Mouse (Mus musculus): ENCODE results near the gene Lpp. TPM values are rescaled to one million over a fixed set of nuclear protein-coding genes. Genes with fewer than 3 reads are reported as not detected.

Lpp gene
- polyA plus RNA-seq, 1 experiment from 2014 or later, result 23.3 TPM

DNA sequence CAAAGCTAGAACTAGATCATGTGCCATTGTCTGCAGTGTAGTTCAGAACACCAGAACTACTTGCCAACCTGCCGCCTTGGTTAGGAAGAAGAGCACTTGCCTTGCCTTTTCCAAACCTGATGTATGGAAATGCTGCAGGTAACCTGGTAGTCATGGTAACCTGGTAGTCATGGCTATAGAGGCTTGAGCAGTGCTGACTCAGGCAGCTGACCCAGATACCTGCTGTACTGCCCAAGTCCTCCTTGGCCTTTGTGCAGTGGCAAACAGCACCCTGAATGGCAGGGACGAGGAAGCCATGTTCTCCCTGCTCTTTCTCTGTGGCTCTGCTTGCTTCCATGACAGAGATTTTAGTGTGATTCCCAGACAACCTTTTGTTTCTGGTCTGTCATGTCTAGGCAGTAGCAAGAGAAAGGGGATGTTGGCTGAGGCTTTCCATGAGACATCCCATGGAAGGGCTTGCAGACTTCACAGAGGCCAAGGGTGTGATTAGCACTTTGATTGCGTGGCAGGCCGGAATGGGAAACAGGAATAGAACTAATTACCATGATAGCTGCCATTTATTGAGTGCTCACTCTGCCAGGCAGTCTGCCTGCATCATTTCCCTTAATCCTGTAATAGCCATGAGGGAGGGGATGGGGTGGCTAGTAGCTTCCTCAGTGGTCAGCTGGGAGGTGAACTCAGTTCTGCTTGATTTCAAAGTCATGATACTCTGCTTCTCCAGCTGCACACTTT, 28.5 kb downstream of the Lpp start:
- WGBS, result 70% methylated on average over 4 of the region's 4 CpGs
- Histone ChIP-seq H3K9me3 (replicated peaks; ENCODE audit: control insufficient read depth, low read length) (no peaks in the 10 kb centered on the region), H3K27me3 (ENCODE audit: control insufficient read depth, insufficient read depth, low read length) (no peaks in the 10 kb centered on the region), H3K4me3 (ENCODE audit: low read depth, low read length) (no peak overlapping the region), H3K9ac (replicated peaks; ENCODE audit: low read length) (no peak overlapping the region), H3K4me1 (ENCODE audit: control insufficient read depth, insufficient read depth, low read length) (peaks cover 2% of the 10 kb centered on the region), H3K4me2 (ENCODE audit: low read depth, low read length) (no peak overlapping the region), H3K36me3 (replicated peaks; ENCODE audit: control insufficient read depth, insufficient read depth, low read depth, low read length) (no peaks in the 10 kb centered on the region), H3K27ac (replicated peaks; ENCODE audit: low read depth, low read length) (no peak overlapping the region)
- no peak for ATAC-seq (replicated peaks; ENCODE audit: insufficient number of reproducible peaks, low FRiP score, low TSS enrichment, low read depth)
- no peak for DNase-seq (ENCODE audit: low spot score)

DNA sequence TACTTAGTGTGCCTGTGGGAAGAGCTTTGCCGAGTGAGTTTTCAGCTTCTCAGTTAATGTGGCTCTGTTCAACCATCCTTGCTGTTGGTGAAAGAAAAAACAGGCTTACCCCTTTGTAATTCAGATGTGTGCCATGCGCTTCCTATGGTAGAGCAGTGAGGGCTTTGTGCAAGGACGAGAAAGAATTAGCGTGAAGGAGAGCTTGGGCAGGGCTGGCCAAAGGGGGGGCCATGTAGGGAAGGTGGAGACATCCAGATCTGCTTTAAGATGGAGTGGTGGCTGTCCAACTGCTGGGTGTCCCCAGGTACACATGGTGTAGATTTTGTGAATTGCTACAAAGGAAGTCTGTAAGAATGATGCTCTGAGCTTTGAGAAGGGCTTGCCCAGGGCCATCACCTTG, 29.9 kb downstream of the Lpp start:
- Histone ChIP-seq H3K27me3 (ENCODE audit: control insufficient read depth, insufficient read depth, low read length) (no peaks in the 10 kb centered on the region), H3K27ac (replicated peaks; ENCODE audit: low read depth, low read length) (no peak overlapping the region), H3K4me2 (ENCODE audit: low read depth, low read length) (no peak overlapping the region), H3K9ac (replicated peaks; ENCODE audit: low read length) (no peak overlapping the region), H3K9me3 (replicated peaks; ENCODE audit: control insufficient read depth, low read length) (no peaks in the 10 kb centered on the region), H3K36me3 (replicated peaks; ENCODE audit: control insufficient read depth, insufficient read depth, low read depth, low read length) (no peaks in the 10 kb centered on the region), H3K4me1 (ENCODE audit: control insufficient read depth, insufficient read depth, low read length) (peaks cover 2% of the 10 kb centered on the region), H3K4me3 (ENCODE audit: low read depth, low read length) (no peak overlapping the region)
- 73% methylated on average over 4 of the region's 4 CpGs for WGBS
- DNase-seq (ENCODE audit: low spot score), result no peak
- ATAC-seq (replicated peaks; ENCODE audit: insufficient number of reproducible peaks, low FRiP score, low TSS enrichment, low read depth), result no peak

DNA sequence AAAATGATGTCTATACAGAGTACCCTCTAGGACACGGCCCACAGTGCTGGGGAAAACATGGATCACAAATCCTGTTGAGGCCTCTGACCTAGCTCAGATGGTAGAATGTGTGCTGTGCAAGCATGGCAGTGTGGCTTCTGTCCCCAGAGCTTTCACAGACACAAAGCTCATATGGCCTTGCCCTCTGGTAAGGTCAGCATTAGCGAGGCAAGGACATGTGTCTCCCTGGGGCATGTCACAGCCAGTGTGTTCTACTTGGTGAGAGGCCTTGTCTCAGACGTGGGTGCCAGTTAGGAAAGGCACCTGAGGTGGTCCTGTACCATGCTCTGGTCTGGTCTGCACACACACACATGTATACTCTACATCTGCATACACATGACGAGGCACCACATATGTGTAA, 30.4 kb downstream of the Lpp start:
- Histone ChIP-seq H3K4me3 (ENCODE audit: low read depth, low read length) (no peak overlapping the region), H3K9ac (replicated peaks; ENCODE audit: low read length) (no peak overlapping the region), H3K9me3 (replicated peaks; ENCODE audit: control insufficient read depth, low read length) (no peaks in the 10 kb centered on the region), H3K4me1 (ENCODE audit: control insufficient read depth, insufficient read depth, low read length) (peaks cover 5% of the 10 kb centered on the region), H3K4me2 (ENCODE audit: low read depth, low read length) (no peak overlapping the region), H3K27ac (replicated peaks; ENCODE audit: low read depth, low read length) (no peak overlapping the region), H3K36me3 (replicated peaks; ENCODE audit: control insufficient read depth, insufficient read depth, low read depth, low read length) (no peaks in the 10 kb centered on the region), H3K27me3 (ENCODE audit: control insufficient read depth, insufficient read depth, low read length) (no peaks in the 10 kb centered on the region)
- ATAC-seq (replicated peaks; ENCODE audit: insufficient number of reproducible peaks, low FRiP score, low TSS enrichment, low read depth), result no peak
- 66% methylated on average over 4 of the region's 4 CpGs for WGBS
- no peak for DNase-seq (ENCODE audit: low spot score)

DNA sequence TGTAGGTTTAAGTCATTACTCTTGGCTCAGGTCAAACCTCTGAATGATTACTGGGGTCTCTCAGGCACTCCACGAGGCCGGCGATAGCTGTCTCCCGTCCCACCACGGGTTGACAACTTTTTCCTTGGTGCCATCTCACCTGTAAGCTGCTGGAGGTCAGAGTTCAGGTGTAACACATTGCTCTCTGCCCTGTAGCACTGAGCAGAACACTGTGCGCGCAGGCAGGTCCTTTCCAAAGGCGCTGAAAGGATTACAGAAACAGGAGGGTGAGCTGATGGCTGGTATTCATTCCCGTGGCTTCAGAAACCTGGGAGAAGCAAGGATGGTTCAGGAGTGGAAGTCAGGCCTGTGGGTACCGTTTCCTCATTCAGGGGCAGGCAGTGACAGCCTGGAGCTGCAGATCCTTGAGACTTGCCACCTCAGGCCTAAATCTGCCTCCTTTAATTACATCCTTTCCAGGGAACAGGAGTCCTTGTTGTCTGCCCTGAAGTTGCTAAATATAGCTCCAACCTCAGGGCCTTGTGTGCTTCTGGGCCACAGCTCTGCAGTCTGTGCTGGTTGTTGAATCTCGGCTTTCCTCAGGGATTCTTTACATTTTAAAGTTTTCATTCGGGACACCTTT, 31.2 kb downstream of the Lpp start:
- Histone ChIP-seq H3K4me2 (ENCODE audit: low read depth, low read length) (no peak overlapping the region), H3K27ac (replicated peaks; ENCODE audit: low read depth, low read length) (no peak overlapping the region), H3K4me3 (ENCODE audit: low read depth, low read length) (no peak overlapping the region), H3K9ac (replicated peaks; ENCODE audit: low read length) (no peak overlapping the region), H3K36me3 (replicated peaks; ENCODE audit: control insufficient read depth, insufficient read depth, low read depth, low read length) (no peaks in the 10 kb centered on the region), H3K9me3 (replicated peaks; ENCODE audit: control insufficient read depth, low read length) (no peaks in the 10 kb centered on the region), H3K27me3 (ENCODE audit: control insufficient read depth, insufficient read depth, low read length) (no peaks in the 10 kb centered on the region), H3K4me1 (ENCODE audit: control insufficient read depth, insufficient read depth, low read length) (peaks cover 5% of the 10 kb centered on the region)
- 52% methylated on average over 12 of the region's 12 CpGs for WGBS
- ATAC-seq (replicated peaks; ENCODE audit: insufficient number of reproducible peaks, low FRiP score, low TSS enrichment, low read depth) (no peak), DNase-seq (ENCODE audit: low spot score) (no peak)

DNA sequence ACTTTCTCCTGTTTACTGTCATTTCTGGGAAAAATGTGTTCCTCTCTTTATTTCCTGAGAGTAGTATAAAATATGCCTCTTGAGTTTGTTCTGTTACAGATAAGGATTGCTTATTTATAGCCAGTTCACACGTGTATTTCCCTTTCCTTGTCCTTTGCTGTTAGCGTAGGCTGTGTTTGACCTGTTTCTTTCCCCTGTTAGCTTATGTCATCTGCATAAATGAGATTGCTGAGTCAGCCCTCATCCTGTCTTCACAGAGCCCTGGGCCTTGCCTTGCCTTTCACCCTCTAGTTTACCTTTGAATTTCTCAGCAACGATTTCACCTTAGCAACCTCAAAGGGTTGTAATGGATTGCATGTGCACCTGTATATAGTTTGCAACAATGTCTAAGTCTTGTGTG, 32.5 kb downstream of the Lpp start:
- Histone ChIP-seq H3K36me3 (replicated peaks; ENCODE audit: control insufficient read depth, insufficient read depth, low read depth, low read length) (no peaks in the 10 kb centered on the region), H3K4me3 (ENCODE audit: low read depth, low read length) (no peak overlapping the region), H3K4me1 (ENCODE audit: control insufficient read depth, insufficient read depth, low read length) (peaks cover 5% of the 10 kb centered on the region), H3K4me2 (ENCODE audit: low read depth, low read length) (no peak overlapping the region), H3K27me3 (ENCODE audit: control insufficient read depth, insufficient read depth, low read length) (no peaks in the 10 kb centered on the region), H3K9ac (replicated peaks; ENCODE audit: low read length) (no peak overlapping the region), H3K27ac (replicated peaks; ENCODE audit: low read depth, low read length) (no peak overlapping the region), H3K9me3 (replicated peaks; ENCODE audit: control insufficient read depth, low read length) (no peaks in the 10 kb centered on the region)
- no peak for DNase-seq (ENCODE audit: low spot score)
- no peak for ATAC-seq (replicated peaks; ENCODE audit: insufficient number of reproducible peaks, low FRiP score, low TSS enrichment, low read depth)
- 68% methylated on average over 3 of the region's 3 CpGs for WGBS

DNA sequence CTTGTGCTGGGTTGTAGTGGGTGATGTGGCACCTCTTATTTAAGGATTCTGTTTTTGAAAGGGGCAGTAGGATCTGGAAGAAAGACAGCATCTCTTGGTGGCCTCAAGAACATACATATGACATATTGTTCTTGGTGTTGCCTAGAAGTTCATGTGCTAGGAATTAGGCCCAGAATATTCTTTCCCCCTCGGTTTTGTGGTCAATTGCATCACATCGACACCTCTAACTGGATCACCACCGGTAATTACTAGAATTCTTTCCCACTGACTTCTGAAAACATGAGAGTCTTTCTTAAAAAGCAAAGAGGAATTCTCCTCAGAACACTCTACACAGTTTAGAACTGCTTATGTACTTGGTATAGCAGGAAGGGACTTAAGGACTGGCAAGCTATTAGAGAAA, 34.3 kb downstream of the Lpp start:
- H3K27me3 ChIP-seq (ENCODE audit: control insufficient read depth, insufficient read depth, low read length), result no peaks in the 10 kb centered on the region
- ATAC-seq (replicated peaks; ENCODE audit: insufficient number of reproducible peaks, low FRiP score, low TSS enrichment, low read depth) (no peak), DNase-seq (ENCODE audit: low spot score) (no peak)
- 85% methylated on average over 3 of the region's 3 CpGs for WGBS
- no peak overlapping the region for H3K4me2 ChIP-seq (ENCODE audit: low read depth, low read length)
- H3K4me1 ChIP-seq (ENCODE audit: control insufficient read depth, insufficient read depth, low read length), result peaks cover 5% of the 10 kb centered on the region
- no peak overlapping the region for H3K4me3 ChIP-seq (ENCODE audit: low read depth, low read length)
- no peak overlapping the region for H3K27ac ChIP-seq (replicated peaks; ENCODE audit: low read depth, low read length)
- no peaks in the 10 kb centered on the region for H3K9me3 ChIP-seq (replicated peaks; ENCODE audit: control insufficient read depth, low read length)
- no peak overlapping the region for H3K9ac ChIP-seq (replicated peaks; ENCODE audit: low read length)
- H3K36me3 ChIP-seq (replicated peaks; ENCODE audit: control insufficient read depth, insufficient read depth, low read depth, low read length), result no peaks in the 10 kb centered on the region

DNA sequence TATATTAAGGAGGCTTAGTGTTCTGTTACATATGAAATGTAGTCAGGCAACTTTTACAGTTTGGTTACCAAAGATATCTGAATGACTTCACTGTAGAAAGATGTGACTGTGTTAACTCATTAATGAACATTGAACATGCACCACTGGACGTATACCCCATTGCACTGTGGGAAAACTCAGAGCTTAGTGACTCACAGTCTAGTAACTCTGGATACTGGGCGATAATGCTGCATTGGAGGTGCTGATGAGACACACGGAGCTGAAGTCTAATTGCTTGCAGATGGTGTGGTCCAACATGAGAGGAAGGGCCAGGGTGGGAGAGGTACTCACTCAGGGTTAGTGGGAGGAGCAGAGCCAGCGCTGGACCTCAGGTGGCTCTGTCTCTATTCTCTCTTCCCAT, 34.7 kb downstream of the Lpp start:
- Histone ChIP-seq H3K9ac (replicated peaks; ENCODE audit: low read length) (no peak overlapping the region), H3K27me3 (ENCODE audit: control insufficient read depth, insufficient read depth, low read length) (no peaks in the 10 kb centered on the region), H3K4me1 (ENCODE audit: control insufficient read depth, insufficient read depth, low read length) (peaks cover 5% of the 10 kb centered on the region), H3K36me3 (replicated peaks; ENCODE audit: control insufficient read depth, insufficient read depth, low read depth, low read length) (no peaks in the 10 kb centered on the region), H3K4me2 (ENCODE audit: low read depth, low read length) (no peak overlapping the region), H3K9me3 (replicated peaks; ENCODE audit: control insufficient read depth, low read length) (no peaks in the 10 kb centered on the region), H3K4me3 (ENCODE audit: low read depth, low read length) (no peak overlapping the region), H3K27ac (replicated peaks; ENCODE audit: low read depth, low read length) (no peak overlapping the region)
- 40% methylated on average over 4 of the region's 4 CpGs for WGBS
- ATAC-seq (replicated peaks; ENCODE audit: insufficient number of reproducible peaks, low FRiP score, low TSS enrichment, low read depth), result no peak; the same call in 1 of the 2 replicates
- peak; percentile 51 for DNase-seq (ENCODE audit: low spot score)

DNA sequence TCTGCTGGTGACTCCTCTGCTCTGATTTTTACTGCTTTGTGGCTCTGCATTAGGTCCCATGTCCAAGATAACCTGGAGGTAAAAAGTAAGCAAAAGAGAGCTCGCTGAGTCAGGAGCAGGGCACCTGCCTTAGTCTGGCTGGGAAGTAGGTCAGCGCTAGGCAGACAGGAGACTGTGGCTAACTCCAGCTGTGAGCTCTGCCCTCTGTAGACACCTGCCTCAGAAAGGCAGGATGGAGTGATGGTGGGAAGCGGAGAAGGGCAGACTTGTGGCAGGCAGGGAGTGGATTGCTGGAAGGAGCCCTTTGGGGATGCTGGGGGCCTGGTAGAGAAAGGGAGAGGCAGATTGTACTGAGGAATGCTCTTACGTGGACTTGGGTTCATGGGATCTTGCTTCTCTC, 35.4 kb downstream of the Lpp start:
- H3K9ac ChIP-seq (replicated peaks; ENCODE audit: low read length), result no peak overlapping the region
- no peak overlapping the region for H3K27ac ChIP-seq (replicated peaks; ENCODE audit: low read depth, low read length)
- H3K4me2 ChIP-seq (ENCODE audit: low read depth, low read length), result no peak overlapping the region
- no peaks in the 10 kb centered on the region for H3K36me3 ChIP-seq (replicated peaks; ENCODE audit: control insufficient read depth, insufficient read depth, low read depth, low read length)
- WGBS, result 84% methylated on average over 4 of the region's 4 CpGs
- DNase-seq (ENCODE audit: low spot score), result no peak
- no peaks in the 10 kb centered on the region for H3K27me3 ChIP-seq (ENCODE audit: control insufficient read depth, insufficient read depth, low read length)
- no peak overlapping the region for H3K4me3 ChIP-seq (ENCODE audit: low read depth, low read length)
- no peak for ATAC-seq (replicated peaks; ENCODE audit: insufficient number of reproducible peaks, low FRiP score, low TSS enrichment, low read depth)
- H3K4me1 ChIP-seq (ENCODE audit: control insufficient read depth, insufficient read depth, low read length), result peaks cover 5% of the 10 kb centered on the region
- H3K9me3 ChIP-seq (replicated peaks; ENCODE audit: control insufficient read depth, low read length), result no peaks in the 10 kb centered on the region
